13 mouse cellular contexts compared by ENCODE assay signal in the genomic region with DNA sequence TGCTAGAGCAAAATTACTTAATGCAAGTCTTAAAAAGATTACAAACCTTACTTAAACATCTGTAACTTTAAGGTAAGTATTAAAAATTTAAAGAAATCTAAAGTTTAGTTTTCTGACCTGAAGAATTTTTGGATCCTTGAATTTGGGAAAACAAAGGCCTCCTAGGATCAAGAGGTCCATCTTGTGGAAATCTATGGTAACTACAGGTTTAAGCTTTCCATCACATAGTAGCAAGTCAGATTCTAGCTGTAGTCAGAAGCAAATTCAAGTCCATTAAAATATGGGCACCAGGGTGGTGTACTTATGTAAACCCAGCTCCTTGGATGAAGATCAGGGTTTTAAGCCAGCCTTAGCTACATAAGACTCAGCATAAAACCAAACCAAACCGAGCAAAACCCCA.
DNase-seq lines count a peak whose midpoint lies in the region; ATAC-seq lines count a peak whose summit lies in the region.
"Had no signal": no experiment of that assay in that cellular context is flagged by ENCODE, and none has a peak within 500 bp of the region (broad histone marks: within the 10 kb centered on the region; RNA-seq: fewer than 3 reads in every experiment).

No protein-coding gene starts in this region.

- no peak overlapping the region for H3K4me2 ChIP-seq in hindbrain, embryonic 11.5 days (replicated peaks; ENCODE audit: low read depth, low read length)
- no peak overlapping the region for H3K4me2 ChIP-seq in midbrain, embryonic 14.5 days (ENCODE audit: low read length)
- H3K4me2 ChIP-seq in kidney, embryonic 16.5 days (replicated peaks; ENCODE audit: low read depth, low read length) = no peak overlapping the region
- H3K4me2 ChIP-seq: limb, embryonic 12.5 days had no signal

- H3K9ac ChIP-seq in hindbrain, embryonic 11.5 days (ENCODE audit: low read depth, low read length) = no peak overlapping the region
- H3K9ac ChIP-seq in midbrain, embryonic 14.5 days (replicated peaks; ENCODE audit: low read length) = no peak overlapping the region
- no peak overlapping the region for H3K9ac ChIP-seq in kidney, embryonic 16.5 days (replicated peaks; ENCODE audit: low read length)
- H3K9ac ChIP-seq: limb, embryonic 12.5 days had no signal

- DNase-seq in hindbrain, embryonic 11.5 days (ENCODE audit: low spot score) = peak; percentile 24
- DNase-seq in hindbrain, embryonic 10.5 days (ENCODE audit: low spot score) = no peak
- peak; percentile 74 for DNase-seq in midbrain, embryonic 14.5 days
- DNase-seq in midbrain, embryonic 10.5 days (ENCODE audit: low spot score) = no peak
- peak; percentile 22 for DNase-seq in R1 (ENCODE audit: low read depth, low spot score)
- no peak for DNase-seq in neural tube, embryonic 10.5 days (ENCODE audit: extremely low spot score, low spot score)
- DNase-seq: gastrocnemius, postnatal 10 days; heart, postnatal 10 days; kidney, adult 11 months; lung, postnatal 4 days had no signal

- no peak overlapping the region for H3K27ac ChIP-seq in hindbrain, embryonic 11.5 days (ENCODE audit: low read depth, low read length)
- H3K27ac ChIP-seq in hindbrain, embryonic 10.5 days = no peak overlapping the region
- H3K27ac ChIP-seq in midbrain, embryonic 14.5 days (replicated peaks; ENCODE audit: low read depth, low read length) = no peak overlapping the region
- no peak overlapping the region for H3K27ac ChIP-seq in midbrain, embryonic 10.5 days (replicated peaks)
- no peak overlapping the region for H3K27ac ChIP-seq in kidney, embryonic 16.5 days (ENCODE audit: low read length)
- H3K27ac ChIP-seq: limb, embryonic 12.5 days had no signal

- H3K4me1 ChIP-seq in hindbrain, embryonic 11.5 days (replicated peaks; ENCODE audit: control insufficient read depth, insufficient read depth, low read length) = no peaks in the 10 kb centered on the region
- no peaks in the 10 kb centered on the region for H3K4me1 ChIP-seq in hindbrain, embryonic 10.5 days (replicated peaks)
- H3K4me1 ChIP-seq in midbrain, embryonic 14.5 days (ENCODE audit: control insufficient read depth, insufficient read depth, low read length) = no peaks in the 10 kb centered on the region
- no peaks in the 10 kb centered on the region for H3K4me1 ChIP-seq in midbrain, embryonic 10.5 days
- no peaks in the 10 kb centered on the region for H3K4me1 ChIP-seq in kidney, embryonic 16.5 days (ENCODE audit: insufficient read depth, low read length)
- H3K4me1 ChIP-seq: limb, embryonic 12.5 days had no signal

- H3K4me3 ChIP-seq in hindbrain, embryonic 11.5 days (ENCODE audit: low read depth, low read length) = no peak overlapping the region
- no peak overlapping the region for H3K4me3 ChIP-seq in hindbrain, embryonic 10.5 days
- no peak overlapping the region for H3K4me3 ChIP-seq in midbrain, embryonic 14.5 days (replicated peaks; ENCODE audit: low read depth, low read length)
- no peak overlapping the region for H3K4me3 ChIP-seq in midbrain, embryonic 10.5 days
- no peak overlapping the region for H3K4me3 ChIP-seq in kidney, embryonic 16.5 days (ENCODE audit: low read length)
- H3K4me3 ChIP-seq: erythroblast, embryonic 14.5 days; limb, embryonic 12.5 days had no signal

- 50% methylated on average over 1 of the region's 1 CpGs for WGBS in hindbrain, embryonic 11.5 days
- WGBS in hindbrain, embryonic 10.5 days = 37% methylated on average over 1 of the region's 1 CpGs
- 51% methylated on average over 1 of the region's 1 CpGs for WGBS in midbrain, embryonic 14.5 days
- WGBS in midbrain, embryonic 10.5 days = 49% methylated on average over 1 of the region's 1 CpGs
- 46% methylated on average over 1 of the region's 1 CpGs for WGBS in kidney, embryonic 16.5 days

- ATAC-seq in hindbrain, embryonic 11.5 days (ENCODE audit: low FRiP score) = no peak
- ATAC-seq in midbrain, embryonic 14.5 days (ENCODE audit: low FRiP score, low TSS enrichment) = no peak
- no peak for ATAC-seq in kidney, embryonic 16.5 days (ENCODE audit: low FRiP score, low TSS enrichment)

- no peaks in the 10 kb centered on the region for H3K36me3 ChIP-seq in hindbrain, embryonic 11.5 days (ENCODE audit: control insufficient read depth, insufficient read depth, low read length)
- H3K36me3 ChIP-seq in hindbrain, embryonic 10.5 days = no peaks in the 10 kb centered on the region
- peaks cover 22% of the 10 kb centered on the region for H3K36me3 ChIP-seq in midbrain, embryonic 14.5 days (ENCODE audit: control insufficient read depth, insufficient read depth, low read length)
- H3K36me3 ChIP-seq in midbrain, embryonic 10.5 days = no peaks in the 10 kb centered on the region
- H3K36me3 ChIP-seq in kidney, embryonic 16.5 days (ENCODE audit: insufficient read depth, low read length) = no peaks in the 10 kb centered on the region
- H3K36me3 ChIP-seq: limb, embryonic 12.5 days had no signal

- H3K27me3 ChIP-seq in hindbrain, embryonic 11.5 days (ENCODE audit: control insufficient read depth, insufficient read depth, low read length) = no peaks in the 10 kb centered on the region
- no peaks in the 10 kb centered on the region for H3K27me3 ChIP-seq in hindbrain, embryonic 10.5 days (ENCODE audit: insufficient read depth, poor library complexity, severe bottlenecking)
- no peaks in the 10 kb centered on the region for H3K27me3 ChIP-seq in midbrain, embryonic 14.5 days (ENCODE audit: control insufficient read depth, insufficient read depth, low read length)
- H3K27me3 ChIP-seq in midbrain, embryonic 10.5 days (ENCODE audit: low read depth, poor library complexity, severe bottlenecking) = no peaks in the 10 kb centered on the region
- H3K27me3 ChIP-seq in kidney, embryonic 16.5 days (ENCODE audit: insufficient read depth, low read length) = no peaks in the 10 kb centered on the region
- H3K27me3 ChIP-seq: limb, embryonic 12.5 days had no signal

- H3K9me3 ChIP-seq in hindbrain, embryonic 11.5 days (ENCODE audit: control insufficient read depth, low read length) = no peaks in the 10 kb centered on the region
- H3K9me3 ChIP-seq in hindbrain, embryonic 10.5 days = no peaks in the 10 kb centered on the region
- H3K9me3 ChIP-seq in midbrain, embryonic 14.5 days (ENCODE audit: control insufficient read depth, low read length) = no peaks in the 10 kb centered on the region
- no peaks in the 10 kb centered on the region for H3K9me3 ChIP-seq in midbrain, embryonic 10.5 days (replicated peaks)
- no peaks in the 10 kb centered on the region for H3K9me3 ChIP-seq in kidney, embryonic 16.5 days (ENCODE audit: low read length)
- H3K9me3 ChIP-seq: limb, embryonic 12.5 days had no signal

Comparison
In these comparisons a context has a peak if more than half of its experiments do, and no peak if none do; other contexts are left out.
1. DNase-seq: peak in hindbrain, embryonic 11.5 days (single experiment), midbrain, embryonic 14.5 days (single experiment) and R1 (single experiment); none in hindbrain, embryonic 10.5 days (single experiment), midbrain, embryonic 10.5 days (single experiment) and neural tube, embryonic 10.5 days (single experiment).